Mouse (Mus musculus) lung, postnatal 0 days (tissue): ENCODE data around the gene Ccser2. TPM values are rescaled to one million over a fixed set of nuclear protein-coding genes. Genes with fewer than 3 reads are reported as not detected.
A peak's percentile ranks its signal among the peaks of the same experiment; 100 is the strongest.

Source experiments
- ATAC-seq: fragments of 200-750 bp; cut with Nextera tagmentation; 2 replicates; pipeline ENCODE4 v1.8.0; 2017; ENCODE audit warnings: moderate library complexity
- DNase-seq: peaks from one replicate; pipeline ENCODE4 v3.0.0-alpha.2; 2016; ENCODE audit warnings: low spot score
- H3K27ac ChIP-seq: fragments of 300-500 bp; sonication (generic); 2 replicates; pipeline ENCODE4 v1.5.1; 2014; ENCODE audit warnings: antibody characterized with exemption, mild to moderate bottlenecking, low read length, mixed read lengths
- H3K27me3 ChIP-seq: fragments of 300-500 bp; sonication (generic); replicated peaks from 2 replicates; pipeline ENCODE4 v1.6.1; 2014; ENCODE audit warnings: low read length, mixed read lengths; ENCODE audit not compliant: insufficient read depth
- H3K36me3 ChIP-seq: fragments of 300-500 bp; sonication (generic); 2 replicates; pipeline ENCODE4 v1.6.1; 2014; ENCODE audit warnings: low read length, mixed read lengths; ENCODE audit not compliant: insufficient read depth
- H3K4me1 ChIP-seq: fragments of 300-500 bp; sonication (generic); 2 replicates; pipeline ENCODE4 v1.6.1; 2014; ENCODE audit warnings: antibody characterized with exemption, low read depth, low read length, mixed read lengths; ENCODE audit not compliant: insufficient read depth
- H3K4me2 ChIP-seq: fragments of 300-500 bp; sonication (generic); replicated peaks from 2 replicates; pipeline ENCODE4 v1.6.1; 2014; ENCODE audit warnings: low read depth, mild to moderate bottlenecking, low read length, moderate library complexity, mixed read lengths
- H3K4me3 ChIP-seq: fragments of 300-500 bp; sonication (generic); 2 replicates; pipeline ENCODE4 v1.5.1; 2014; ENCODE audit warnings: low read depth, low read length
- H3K9ac ChIP-seq: fragments of 300-500 bp; sonication (generic); replicated peaks from 2 replicates; pipeline ENCODE4 v1.6.1; 2014; ENCODE audit warnings: low read depth, mild to moderate bottlenecking
- H3K9me3 ChIP-seq: fragments of 300-500 bp; sonication (generic); 2 replicates; pipeline ENCODE4 v1.6.1; 2016; ENCODE audit warnings: low read length, mixed read lengths
- CTCF ChIP-seq: IDR thresholded peaks from 2 replicates; pipeline ENCODE4 v1.5.1; 2016; ENCODE audit warnings: antibody characterized with exemption, mild to moderate bottlenecking
- EP300 ChIP-seq: IDR thresholded peaks from 2 replicates; pipeline ENCODE4 v1.6.1; 2016; ENCODE audit warnings: antibody characterized with exemption, mild to moderate bottlenecking, control low read depth
- WGBS: fragments of 180-500 bp; shearing (Covaris S2); extraction: QIAGEN DNeasy Blood & Tissue Kit; methylation state at CpG from one replicate; pipeline ENCODE4 v1.1.7; 2014; 5-methylcytosine and 5-hydroxymethylcytosine counted together
- polyA plus RNA-seq: library from polyadenylated mRNA; unstranded; fragments of >200 nt; fragmentation: Nextera tagmentation; extraction: Ambion mirVana; gene quantifications from 2 replicates; pipeline ENCODE4 v1.2.1, GENCODE M21; 2015

Ccser2 gene
- polyA plus RNA-seq, 1 experiment from 2014 or later: 48.0 TPM

GRCm38 (mm10) chr14:36932638-36933382, 35.8 kb downstream of the Ccser2 start:
- TF ChIP-seq EP300: no peak
- no peaks in the 10 kb centered on the region for H3K27me3 ChIP-seq
- H3K36me3 ChIP-seq: no peaks in the 10 kb centered on the region
- peak; percentile 66 for DNase-seq
- H3K4me2 ChIP-seq: no peak overlapping the region
- no peak overlapping the region for H3K4me3 ChIP-seq
- H3K9ac ChIP-seq: no peak overlapping the region
- ATAC-seq: peak; percentile 41
- no peaks in the 10 kb centered on the region for H3K4me1 ChIP-seq
- 40% methylated on average over 10 of the region's 10 CpGs for WGBS
- no peak overlapping the region for H3K27ac ChIP-seq
- H3K9me3 ChIP-seq: no peaks in the 10 kb centered on the region

GRCm38 (mm10) chr14:36932038-36932437, 36.5 kb downstream of the Ccser2 start:
- Histone ChIP-seq H3K9me3 (no peaks in the 10 kb centered on the region), H3K4me1 (no peaks in the 10 kb centered on the region), H3K36me3 (no peaks in the 10 kb centered on the region), H3K4me2 (no peak overlapping the region), H3K9ac (no peak overlapping the region), H3K4me3 (no peak overlapping the region), H3K27ac (no peak overlapping the region), H3K27me3 (no peaks in the 10 kb centered on the region)
- ATAC-seq: no peak
- DNase-seq: no peak
- TF ChIP-seq CTCF (no peak), EP300 (no peak)

GRCm38 (mm10) chr14:36923383-36923782, 45.2 kb downstream of the Ccser2 start:
- no peaks in the 10 kb centered on the region; the same call in 1 of the 2 replicates for H3K4me1 ChIP-seq
- no peak for ATAC-seq

GRCm38 (mm10) chr14:36921346-36922049, 47.1 kb downstream of the Ccser2 start:
- 80% methylated on average over 5 of the region's 5 CpGs for WGBS
- H3K27me3 ChIP-seq: no peaks in the 10 kb centered on the region
- ATAC-seq (no peak), DNase-seq (peak; percentile 77)
- H3K4me3 ChIP-seq: no peak overlapping the region
- TF ChIP-seq CTCF (no peak), EP300 (no peak)
- no peaks in the 10 kb centered on the region; the same call in 1 of the 2 replicates for H3K4me1 ChIP-seq
- peaks cover 5% of the 10 kb centered on the region; the same call in 1 of the 2 replicates for H3K36me3 ChIP-seq
- H3K27ac ChIP-seq: no peak overlapping the region
- no peak overlapping the region for H3K9ac ChIP-seq
- no peak overlapping the region for H3K4me2 ChIP-seq
- H3K9me3 ChIP-seq: no peaks in the 10 kb centered on the region

More at GRCm38 (mm10) chr14:36923383-36923782, 45.2 kb downstream of the Ccser2 start:
- WGBS: 58% methylated on average over 3 of the region's 3 CpGs
- no peak for DNase-seq
- no peak overlapping the region for H3K9ac ChIP-seq
- no peaks in the 10 kb centered on the region for H3K9me3 ChIP-seq
- no peak for TF ChIP-seq CTCF
- no peaks in the 10 kb centered on the region for H3K27me3 ChIP-seq
- H3K4me3 ChIP-seq: no peak overlapping the region
- H3K36me3 ChIP-seq: peaks cover 5% of the 10 kb centered on the region; the same call in 1 of the 2 replicates
- no peak overlapping the region for H3K4me2 ChIP-seq
- no peak overlapping the region for H3K27ac ChIP-seq

GRCm38 (mm10) chr14:36919886-36920285, 48.7 kb downstream of the Ccser2 start:
- WGBS: 83% methylated on average over 8 of the region's 8 CpGs
- Histone ChIP-seq H3K4me2 (no peak overlapping the region), H3K4me3 (no peak overlapping the region), H3K4me1 (no peaks in the 10 kb centered on the region; the same call in 1 of the 2 replicates), H3K36me3 (peaks cover 2% of the 10 kb centered on the region; the same call in 1 of the 2 replicates), H3K9me3 (no peaks in the 10 kb centered on the region), H3K27me3 (no peaks in the 10 kb centered on the region), H3K27ac (peak overlapping the region; percentile 94), H3K9ac (no peak overlapping the region)
- DNase-seq: no peak
- TF ChIP-seq EP300 (no peak), CTCF (no peak)
- no peak for ATAC-seq

GRCm38 (mm10) chr14:36919146-36919545, 49.4 kb downstream of the Ccser2 start:
- Histone ChIP-seq H3K36me3 (no peaks in the 10 kb centered on the region), H3K27me3 (no peaks in the 10 kb centered on the region), H3K9ac (peak overlapping the region; percentile 58), H3K4me1 (no peaks in the 10 kb centered on the region; the same call in 1 of the 2 replicates), H3K4me3 (peak overlapping the region; percentile 42), H3K27ac (peak overlapping the region; percentile 94), H3K9me3 (no peaks in the 10 kb centered on the region), H3K4me2 (peak overlapping the region; percentile 55)
- TF ChIP-seq CTCF (no peak), EP300 (no peak)
- peak; percentile 95 for DNase-seq
- 13% methylated on average over 13 of the region's 13 CpGs for WGBS
- ATAC-seq: peak; percentile 99
